Mouse (Mus musculus): Measurements from ENCODE around the gene Zfp90. TPM values are rescaled to one million over a fixed set of nuclear protein-coding genes. Genes with fewer than 3 reads are reported as not detected.
A peak's percentile ranks its signal among the peaks of the same experiment; 100 is the strongest.

The Zfp90 gene
- polyA plus RNA-seq, 1 experiment from 2014 or later = 14.1 TPM

DNA sequence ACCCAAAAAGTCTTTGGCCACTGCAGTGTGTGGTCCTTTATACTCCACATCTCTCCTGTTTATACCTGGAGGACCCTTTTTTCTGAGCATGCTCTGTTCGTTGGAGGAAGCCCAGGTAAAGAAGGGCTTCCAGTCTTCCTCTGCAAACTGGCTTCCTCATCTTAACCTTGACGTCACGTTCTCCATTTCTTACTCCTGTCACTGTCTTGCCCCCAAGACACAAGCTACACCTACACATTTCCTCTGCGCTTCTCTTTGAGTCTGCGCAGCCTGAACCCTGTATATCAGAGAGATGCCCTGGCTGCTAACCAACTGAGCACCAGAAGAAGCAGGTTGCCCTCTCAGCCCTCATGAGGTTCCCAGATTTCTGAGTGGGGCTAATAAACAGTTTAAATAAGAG is 35.8 kb upstream of the Zfp90 start:
- H3K4me2 ChIP-seq (ENCODE audit: low read length) = no peak overlapping the region
- H3K4me1 ChIP-seq (replicated peaks; ENCODE audit: insufficient read depth, low read length) = no peaks in the 10 kb centered on the region
- no peak for ATAC-seq (replicated peaks; ENCODE audit: low FRiP score, low read depth)
- TF ChIP-seq CTCF (IDR thresholded peaks at IDR 0.05; ENCODE audit: low read depth) = no peak
- H3K9ac ChIP-seq (ENCODE audit: low read depth, low read length) = no peak overlapping the region
- no peaks in the 10 kb centered on the region for H3K9me3 ChIP-seq (replicated peaks; ENCODE audit: low read length)
- DNase-seq (ENCODE audit: low spot score) = no peak
- 76% methylated on average over 5 of the region's 5 CpGs for WGBS
- no peaks in the 10 kb centered on the region for H3K27me3 ChIP-seq (ENCODE audit: insufficient read depth, low read length)
- H3K36me3 ChIP-seq (ENCODE audit: insufficient read depth, low read length) = no peaks in the 10 kb centered on the region
- H3K27ac ChIP-seq = no peak overlapping the region
- no peak overlapping the region for H3K4me3 ChIP-seq (replicated peaks; ENCODE audit: low read depth, low read length)

DNA sequence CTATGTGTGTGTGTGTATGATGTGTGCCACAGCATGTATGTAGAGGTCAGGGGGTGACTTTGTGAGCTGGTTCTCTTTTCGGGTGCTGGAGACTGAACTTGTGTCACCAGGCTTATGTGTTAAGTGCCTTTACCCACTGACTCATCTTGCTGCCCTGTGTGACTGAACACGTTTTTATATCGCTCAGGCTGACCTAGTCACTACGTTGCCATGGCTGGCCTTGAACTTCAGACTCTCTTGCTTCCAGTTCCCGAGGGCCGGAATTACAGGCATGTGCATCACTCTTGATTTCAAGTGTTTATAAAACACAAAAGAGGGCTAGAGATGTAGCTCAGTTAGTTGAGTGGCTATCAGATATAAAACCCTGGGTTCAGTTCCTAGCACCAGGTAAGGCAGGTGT is 34.1 kb upstream of the Zfp90 start:
- H3K27ac ChIP-seq = no peak overlapping the region
- no peaks in the 10 kb centered on the region for H3K27me3 ChIP-seq (ENCODE audit: insufficient read depth, low read length)
- 84% methylated on average over 6 of the region's 6 CpGs for WGBS
- H3K4me1 ChIP-seq (replicated peaks; ENCODE audit: insufficient read depth, low read length) = no peaks in the 10 kb centered on the region
- no peak for TF ChIP-seq CTCF (IDR thresholded peaks at IDR 0.05; ENCODE audit: low read depth)
- H3K9ac ChIP-seq (ENCODE audit: low read depth, low read length) = no peak overlapping the region
- H3K4me3 ChIP-seq (replicated peaks; ENCODE audit: low read depth, low read length) = no peak overlapping the region
- H3K9me3 ChIP-seq (replicated peaks; ENCODE audit: low read length) = no peaks in the 10 kb centered on the region
- H3K36me3 ChIP-seq (ENCODE audit: insufficient read depth, low read length) = no peaks in the 10 kb centered on the region
- ATAC-seq (replicated peaks; ENCODE audit: low FRiP score, low read depth) (no peak), DNase-seq (ENCODE audit: low spot score) (no peak)
- H3K4me2 ChIP-seq (ENCODE audit: low read length) = no peak overlapping the region

DNA sequence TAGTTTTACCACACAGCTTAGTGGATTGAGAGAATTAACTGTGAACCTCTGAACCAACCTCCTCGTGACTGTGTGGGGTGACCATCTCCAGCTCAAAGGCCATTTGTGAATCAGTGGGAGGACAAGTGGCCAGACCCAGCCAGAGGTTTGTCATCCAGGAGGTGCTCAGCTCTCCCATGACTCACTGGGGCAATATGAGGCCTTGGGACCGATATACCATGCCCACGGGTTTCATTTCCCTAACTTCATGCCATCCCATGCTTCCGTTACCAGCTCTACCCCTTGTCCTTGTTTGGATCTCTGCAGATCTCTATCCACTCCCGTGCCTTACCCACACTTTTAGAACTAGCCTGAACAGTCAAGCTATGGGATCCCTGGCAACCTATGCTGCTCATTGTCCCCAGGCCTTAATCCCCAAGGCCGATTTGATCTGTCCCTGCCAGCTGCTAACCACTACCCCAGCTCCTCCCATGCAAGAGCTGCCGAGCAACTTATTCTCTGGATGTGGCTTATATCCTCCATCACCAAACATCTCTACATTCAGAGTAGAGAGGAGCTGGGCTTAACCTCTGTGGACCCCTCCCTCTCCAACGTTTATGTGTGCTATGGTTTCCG is 27.2 kb upstream of the Zfp90 start:
- no peak overlapping the region for H3K4me2 ChIP-seq (ENCODE audit: low read length)
- H3K36me3 ChIP-seq (ENCODE audit: insufficient read depth, low read length) = no peaks in the 10 kb centered on the region
- no peak overlapping the region for H3K9ac ChIP-seq (ENCODE audit: low read depth, low read length)
- no peak overlapping the region for H3K27ac ChIP-seq
- DNase-seq (ENCODE audit: low spot score) (no peak), ATAC-seq (replicated peaks; ENCODE audit: low FRiP score, low read depth) (no peak)
- H3K27me3 ChIP-seq (ENCODE audit: insufficient read depth, low read length) = no peaks in the 10 kb centered on the region
- no peaks in the 10 kb centered on the region for H3K9me3 ChIP-seq (replicated peaks; ENCODE audit: low read length)
- H3K4me3 ChIP-seq (replicated peaks; ENCODE audit: low read depth, low read length) = no peak overlapping the region
- H3K4me1 ChIP-seq (replicated peaks; ENCODE audit: insufficient read depth, low read length) = no peaks in the 10 kb centered on the region
- WGBS = 81% methylated on average over 9 of the region's 9 CpGs
- no peak for TF ChIP-seq CTCF (IDR thresholded peaks at IDR 0.05; ENCODE audit: low read depth)

DNA sequence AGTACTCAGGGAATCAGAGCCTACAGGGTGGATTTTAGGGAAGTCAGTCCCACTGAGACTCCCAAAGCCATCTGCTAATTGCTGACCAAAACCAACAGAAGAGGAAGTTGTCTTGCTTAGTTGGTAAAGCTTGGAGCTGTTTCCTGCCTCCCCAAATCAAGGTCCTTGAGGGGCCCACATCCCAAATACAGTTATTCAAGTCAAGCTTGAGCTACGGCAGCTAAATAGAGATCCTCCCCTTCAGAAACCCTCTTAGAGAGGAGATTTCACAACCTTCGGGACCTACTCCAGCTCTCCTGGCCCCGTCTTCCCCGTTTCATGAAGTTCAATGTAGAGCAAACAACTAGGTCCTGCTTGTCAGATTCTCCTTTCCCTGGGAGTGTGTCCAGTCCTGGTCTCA is 20.6 kb upstream of the Zfp90 start:
- Histone ChIP-seq H3K27me3 (ENCODE audit: insufficient read depth, low read length) (no peaks in the 10 kb centered on the region), H3K4me1 (replicated peaks; ENCODE audit: insufficient read depth, low read length) (no peaks in the 10 kb centered on the region; the same call in 1 of the 2 replicates), H3K27ac (no peak overlapping the region), H3K36me3 (ENCODE audit: insufficient read depth, low read length) (no peaks in the 10 kb centered on the region), H3K4me3 (replicated peaks; ENCODE audit: low read depth, low read length) (no peak overlapping the region), H3K4me2 (ENCODE audit: low read length) (no peak overlapping the region), H3K9ac (ENCODE audit: low read depth, low read length) (no peak overlapping the region), H3K9me3 (replicated peaks; ENCODE audit: low read length) (no peaks in the 10 kb centered on the region)
- DNase-seq (ENCODE audit: low spot score) (no peak), ATAC-seq (replicated peaks; ENCODE audit: low FRiP score, low read depth) (no peak)
- TF ChIP-seq CTCF (IDR thresholded peaks at IDR 0.05; ENCODE audit: low read depth) = no peak
- WGBS = 73% methylated on average over 4 of the region's 4 CpGs

DNA sequence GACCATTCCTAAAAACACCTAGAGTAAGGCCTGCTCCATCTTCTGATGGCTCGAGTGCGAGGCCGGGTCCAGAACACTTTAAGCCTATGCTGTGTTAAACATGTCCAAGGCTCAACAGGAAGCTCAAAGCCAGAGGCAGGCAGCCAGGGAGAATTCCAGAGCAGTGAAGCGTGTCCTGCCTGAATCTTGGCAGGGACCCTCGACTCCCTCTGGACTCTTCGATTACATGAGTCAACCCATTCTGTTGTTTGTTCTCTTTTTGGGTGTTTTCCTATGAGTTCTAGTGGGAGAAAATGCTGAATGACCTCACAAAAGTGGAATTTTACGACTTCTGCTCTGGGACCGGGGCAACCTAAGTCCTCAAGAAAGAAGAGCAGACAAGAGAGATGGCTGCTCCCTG is 15.4 kb upstream of the Zfp90 start:
- Histone ChIP-seq H3K4me2 (ENCODE audit: low read length) (peak overlapping the region; percentile 15; the same call in 1 of the 2 replicates), H3K9ac (ENCODE audit: low read depth, low read length) (no peak overlapping the region), H3K27me3 (ENCODE audit: insufficient read depth, low read length) (no peaks in the 10 kb centered on the region), H3K27ac (peak overlapping the region; percentile 70), H3K9me3 (replicated peaks; ENCODE audit: low read length) (no peaks in the 10 kb centered on the region), H3K36me3 (ENCODE audit: insufficient read depth, low read length) (no peaks in the 10 kb centered on the region), H3K4me1 (replicated peaks; ENCODE audit: insufficient read depth, low read length) (peaks cover 5% of the 10 kb centered on the region), H3K4me3 (replicated peaks; ENCODE audit: low read depth, low read length) (no peak overlapping the region)
- ATAC-seq (replicated peaks; ENCODE audit: low FRiP score, low read depth) (peak; percentile 55), DNase-seq (ENCODE audit: low spot score) (peak; percentile 89)
- WGBS = 11% methylated on average over 8 of the region's 8 CpGs
- TF ChIP-seq CTCF (IDR thresholded peaks at IDR 0.05; ENCODE audit: low read depth) = no peak

DNA sequence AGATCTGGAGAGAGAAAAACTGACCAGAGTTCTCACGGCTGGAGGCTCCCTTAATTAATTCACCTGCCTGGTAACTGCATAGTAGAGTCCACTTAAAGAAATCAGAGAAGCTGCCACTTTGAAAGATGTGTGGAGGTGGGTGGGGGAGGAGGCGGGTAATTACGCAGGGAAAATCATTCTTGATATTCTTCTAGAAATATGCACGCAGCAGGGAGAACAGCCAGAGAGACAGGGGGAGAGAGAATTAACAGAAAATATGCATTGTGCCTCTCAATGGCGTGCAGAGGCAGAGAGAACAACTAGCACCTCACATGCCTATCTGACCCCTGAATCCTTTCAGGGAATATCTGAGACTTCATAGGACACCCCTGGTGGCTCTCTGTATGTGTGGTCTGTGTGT is 14.9 kb upstream of the Zfp90 start:
- H3K36me3 ChIP-seq (ENCODE audit: insufficient read depth, low read length) = no peaks in the 10 kb centered on the region
- no peaks in the 10 kb centered on the region for H3K9me3 ChIP-seq (replicated peaks; ENCODE audit: low read length)
- H3K4me1 ChIP-seq (replicated peaks; ENCODE audit: insufficient read depth, low read length) = peaks cover 9% of the 10 kb centered on the region
- H3K9ac ChIP-seq (ENCODE audit: low read depth, low read length) = no peak overlapping the region
- H3K4me2 ChIP-seq (ENCODE audit: low read length) = peak overlapping the region; percentile 15; the same call in 1 of the 2 replicates
- no peak for TF ChIP-seq CTCF (IDR thresholded peaks at IDR 0.05; ENCODE audit: low read depth)
- no peak for ATAC-seq (replicated peaks; ENCODE audit: low FRiP score, low read depth)
- H3K27me3 ChIP-seq (ENCODE audit: insufficient read depth, low read length) = no peaks in the 10 kb centered on the region
- WGBS = 14% methylated on average over 5 of the region's 5 CpGs
- H3K4me3 ChIP-seq (replicated peaks; ENCODE audit: low read depth, low read length) = no peak overlapping the region
- peak overlapping the region; percentile 70 for H3K27ac ChIP-seq
- peak; percentile 15 for DNase-seq (ENCODE audit: low spot score)

Measured in kidney, postnatal 0 days (tissue).